In the genomic region with DNA sequence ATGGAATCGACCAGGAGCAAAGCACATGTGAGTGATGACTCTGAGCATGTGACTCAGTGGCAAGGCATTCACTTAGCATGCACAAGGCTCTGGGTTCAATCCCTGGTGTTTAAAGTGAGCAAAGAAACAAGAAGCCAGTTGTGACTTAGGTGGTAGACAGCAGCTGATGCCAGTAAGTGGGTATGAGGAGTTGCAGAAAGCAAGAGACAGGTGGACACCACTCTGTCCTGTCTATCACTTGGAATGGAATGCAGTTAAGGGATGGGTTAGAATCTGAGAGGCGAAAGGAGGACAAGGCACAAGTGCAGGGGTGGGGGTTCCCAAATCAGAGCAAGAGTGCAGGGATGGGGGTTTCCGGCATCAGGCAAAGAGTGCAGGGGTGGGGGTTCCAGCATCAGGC, we compare ENCODE assay signal across 29 mouse cellular contexts. TPM values are rescaled to one million over a fixed set of nuclear protein-coding genes. Genes with fewer than 3 reads are reported as not detected.
DNase-seq lines count a peak whose midpoint lies in the region; TF ChIP-seq lines count a peak whose summit lies in the region.
"Had no signal": no experiment of that assay in that cellular context is flagged by ENCODE, and none has a peak within 500 bp of the region (broad histone marks: within the 10 kb centered on the region; RNA-seq: fewer than 3 reads in every experiment).

No protein-coding gene starts in this region.

- H3K79me3 ChIP-seq in C2C12 (ENCODE audit: low read depth), result no peaks in the 10 kb centered on the region

- H3K4me3 ChIP-seq in C2C12 (ENCODE audit: insufficient read depth, poor library complexity, severe bottlenecking), result no peak overlapping the region
- no peak overlapping the region for H3K4me3 ChIP-seq in brown adipose tissue, adult 24 weeks (ENCODE audit: insufficient read depth, low read depth, low read length)
- no peak overlapping the region for H3K4me3 ChIP-seq in myocyte

- intact Hi-C loops in gastrocnemius, postnatal 36 days (cut with DNase I), result no loop called here

- no peak for TF ChIP-seq CTCF in C2C12 (IDR thresholded peaks at IDR 0.05; ENCODE audit: control insufficient read depth, insufficient read depth, insufficient read length)

- H3ac ChIP-seq in C2C12 (ENCODE audit: control insufficient read depth, insufficient read length, low read depth), result no peak overlapping the region
- no peak overlapping the region for H3ac ChIP-seq in myocyte (ENCODE audit: control insufficient read depth, insufficient read length)

- no peaks in the 10 kb centered on the region for H3K27me3 ChIP-seq in C2C12 (ENCODE audit: control insufficient read depth, insufficient read depth, insufficient read length)
- peaks cover 7% of the 10 kb centered on the region for H3K27me3 ChIP-seq in myocyte (ENCODE audit: control insufficient read depth, insufficient read depth, insufficient read length)
- H3K27me3 ChIP-seq: Patski had no signal

- H3K4me1 ChIP-seq in brown adipose tissue, adult 24 weeks (ENCODE audit: control insufficient read depth, insufficient read depth, insufficient read length, low read length), result peaks cover 5% of the 10 kb centered on the region

- H3K36me3 ChIP-seq in C2C12 (ENCODE audit: control insufficient read depth, insufficient read depth), result no peaks in the 10 kb centered on the region
- H3K36me3 ChIP-seq in myocyte (ENCODE audit: control insufficient read depth, insufficient read depth), result no peaks in the 10 kb centered on the region
- H3K36me3 ChIP-seq: G1E had no signal

- no peak for TF ChIP-seq POLR2A in myocyte (IDR thresholded peaks at IDR 0.05; ENCODE audit: insufficient read length, low read depth)

- H3K4me2 ChIP-seq in myocyte (ENCODE audit: low read depth), result no peak overlapping the region

- no peaks in the 10 kb centered on the region for H3K79me2 ChIP-seq in C2C12 (ENCODE audit: control insufficient read depth, insufficient read depth)
- no peaks in the 10 kb centered on the region for H3K79me2 ChIP-seq in myocyte (ENCODE audit: control insufficient read depth, insufficient read depth)

- DNase-seq in 3T3-L1 (ENCODE audit: low read depth, low spot score), result peak; percentile 33
- DNase-seq in heart, adult 8-10 months (ENCODE audit: low spot score), result no peak
- DNase-seq in kidney, adult 11 months, result no peak
- DNase-seq in frontal cortex, postnatal 14 days (ENCODE audit: low spot score in 2 of 2), result no peak
- no peak for DNase-seq in gastrocnemius, postnatal 36 days
- DNase-seq: adrenal gland, adult 2 months; adrenal gland, adult 8-10 months; adrenal gland, postnatal 10 days; adrenal gland, postnatal 14 days; adrenal gland, postnatal 25 days; adrenal gland, postnatal 36 days; B cell, adult 2 months; cerebellum, adult 11 months; cerebellum, adult 11-12 months; cerebellum, adult 18-20 months; cerebellum, adult 2 months; cerebellum, adult 8-10 months had no signal

- H3K27ac ChIP-seq in brown adipose tissue, adult 24 weeks (replicated peaks; ENCODE audit: low read depth, low read length), result 0 out of 2 replicates have a peak overlapping the region, but pooled peaks have one; percentile 3

TF ChIP-seq in C2C12, 6 proteins besides CTCF, POLR2A, EP300 and RAD21:
- TF ChIP-seq USF1 (IDR thresholded peaks at IDR 0.05; ENCODE audit: low read depth) (no peak), MYOD1 (IDR thresholded peaks at IDR 0.05; ENCODE audit: control insufficient read depth, insufficient read length, low read depth) (peak; percentile 66), MAX (IDR thresholded peaks at IDR 0.05) (no peak)

TF ChIP-seq in myocyte, 11 proteins besides CTCF, POLR2A, EP300 and RAD21:
- peak in 2 of 3 experiments; percentile 91 to 93 for TF ChIP-seq MYOD1 (IDR thresholded peaks at IDR 0.05; ENCODE audit: control insufficient read depth in 1 of 3, insufficient read length in 2 of 3, low read depth in 2 of 3)
- TF ChIP-seq TCF12 (IDR thresholded peaks at IDR 0.05; ENCODE audit: insufficient read depth, poor library complexity, severe bottlenecking), result peak; percentile 17
- peak in 1 of 3 experiments; percentile 16 for TF ChIP-seq MYOG (IDR thresholded peaks at IDR 0.05; ENCODE audit: control insufficient read depth in 1 of 3, insufficient read depth in 1 of 3, insufficient read length in 2 of 3, low read depth in 2 of 3)
- no peak for TF ChIP-seq E2F4 (IDR thresholded peaks at IDR 0.05; ENCODE audit: insufficient read depth)
TF ChIP-seq in myocyte: peak in this region for 3.

RNA-seq across cellular contexts. Expression of gene Trarg1, which starts 12.5 kb away (rescaled TPM):
- 0.05 TPM for polyA plus RNA-seq in C2C12 (2012; fragmentation: generic; extraction: Trizol)
- 368 and 373 TPM in 2 replicates for polyA plus RNA-seq in brown adipose tissue, adult 24 weeks (2012; ENCODE audit: insufficient read depth, insufficient read length, missing spikeins)
- 0.34 TPM for polyA plus RNA-seq in myocyte (2012; fragmentation: generic; extraction: Trizol)
- total RNA-seq in heart, adult 8-10 months (2022), result 1 to 10 TPM; 2.6 to 3.6 (median 3.1) TPM
- 1 to 10 TPM; 1.0 to 2.1 TPM for total RNA-seq in gastrocnemius, postnatal 36 days (2021)
- total RNA-seq: CH12.LX, ES-E14, MEL had no signal
- polyA plus RNA-seq: CD4-positive, CD25-positive, alpha-beta regulatory T cell, adult 4 months; G1E had no signal

RNA-seq across cellular contexts. Expression of gene Bhlha9, which starts 19.8 kb away (rescaled TPM):
- polyA plus RNA-seq in C2C12 (2012; fragmentation: generic; extraction: Trizol) (0.05 TPM), myocyte (2012; fragmentation: generic; extraction: Trizol) (not detected)
- polyA plus RNA-seq in brown adipose tissue, adult 24 weeks (2012; ENCODE audit: insufficient read depth, insufficient read length, missing spikeins), result not detected in 2 replicates
- total RNA-seq in heart, adult 8-10 months (2022), result not detected
- not detected for total RNA-seq in gastrocnemius, postnatal 36 days (2021)
- total RNA-seq: adrenal gland, adult 18-20 months; adrenal gland, adult 2 months; adrenal gland, adult 8-10 months; adrenal gland, postnatal 14 days; adrenal gland, postnatal 25 days; adrenal gland, postnatal 36 days; adrenal gland, postnatal 4 days; CH12.LX; ES-E14; G1E; MEL had no signal
- polyA plus RNA-seq: activated CD4-positive, CD25-positive, alpha-beta regulatory T cell, adult 4 months; CD4-positive, CD25-positive, alpha-beta regulatory T cell, adult 4 months; G1E had no signal

Comparison
In these comparisons a context has a peak if more than half of its experiments do, and no peak if none do; other contexts are left out.
1. RNA of gene Trarg1, which starts 12.5 kb away (polyA plus RNA-seq): 368 to 373 TPM in brown adipose tissue, adult 24 weeks; 0.34 TPM in myocyte (single experiment) and 0.05 TPM in C2C12 (single experiment); every median in the first group is over 100 times any median in the second.